Mouse (Mus musculus) lung, embryonic 16.5 days (tissue): ENCODE measurements around the gene Il15ra. TPM values are rescaled to one million over a fixed set of nuclear protein-coding genes. Genes with fewer than 3 reads are reported as not detected.

ENCODE experiments used
- ATAC-seq: fragments of 200-750 bp; cut with Nextera tagmentation; 2 replicates; pipeline ENCODE4 v1.8.0; 2017; ENCODE audit warnings: low read depth, mild to moderate bottlenecking, moderate library complexity
- H3K27ac ChIP-seq: fragments of 300-500 bp; sonication (generic); 2 replicates; pipeline ENCODE4 v1.5.1; 2014; ENCODE audit warnings: mild to moderate bottlenecking, control low read depth, low read length
- H3K27me3 ChIP-seq: fragments of 300-500 bp; sonication (generic); 2 replicates; pipeline ENCODE4 v1.6.1; 2014; ENCODE audit warnings: low read depth, low read length, mixed read lengths; ENCODE audit not compliant: control insufficient read depth, insufficient read depth
- H3K36me3 ChIP-seq: fragments of 300-500 bp; sonication (generic); 2 replicates; pipeline ENCODE4 v1.6.1; 2014; ENCODE audit warnings: low read length; ENCODE audit not compliant: control insufficient read depth, insufficient read depth
- H3K4me1 ChIP-seq: fragments of 300-500 bp; sonication (generic); replicated peaks from 2 replicates; pipeline ENCODE4 v1.6.1; 2014; ENCODE audit warnings: low read length, mixed read lengths; ENCODE audit not compliant: control insufficient read depth, insufficient read depth
- H3K4me2 ChIP-seq: fragments of 300-500 bp; sonication (generic); 2 replicates; pipeline ENCODE4 v1.6.1; 2014; ENCODE audit warnings: low read depth, low read length, control low read depth
- H3K4me3 ChIP-seq: fragments of 300-500 bp; sonication (generic); 2 replicates; pipeline ENCODE4 v1.5.1; 2014; ENCODE audit warnings: mild to moderate bottlenecking, low read length, control low read depth
- H3K9ac ChIP-seq: fragments of 300-500 bp; sonication (generic); 2 replicates; pipeline ENCODE4 v1.6.1; 2014; ENCODE audit warnings: low read length, control low read depth
- H3K9me3 ChIP-seq: fragments of 300-500 bp; sonication (generic); 2 replicates; pipeline ENCODE4 v1.6.1; 2016; ENCODE audit warnings: low read length; ENCODE audit not compliant: control insufficient read depth
- WGBS: fragments of 180-500 bp; shearing (Covaris S2); extraction: QIAGEN DNeasy Blood & Tissue Kit; methylation state at CpG from one replicate; pipeline ENCODE4 v1.1.7; 2014; 5-methylcytosine and 5-hydroxymethylcytosine counted together
- polyA plus RNA-seq: library from polyadenylated mRNA; unstranded; fragments of >200 nt; fragmentation: Nextera tagmentation; extraction: Ambion mirVana; gene quantifications from 2 replicates; pipeline ENCODE4 v1.2.1, GENCODE M21; 2015

Gene Il15ra
- polyA plus RNA-seq, 1 experiment from 2014 or later: 3.8 TPM

GRCm38 (mm10) chr2:11672144-11672543, 32.9 kb upstream of the Il15ra start:
- H3K27me3 ChIP-seq: no peaks in the 10 kb centered on the region
- H3K27ac ChIP-seq: no peak overlapping the region
- H3K4me2 ChIP-seq: no peak overlapping the region
- H3K9ac ChIP-seq: no peak overlapping the region
- no peaks in the 10 kb centered on the region for H3K36me3 ChIP-seq
- no peaks in the 10 kb centered on the region for H3K4me1 ChIP-seq
- H3K4me3 ChIP-seq: no peak overlapping the region
- 20% methylated on average over 3 of the region's 3 CpGs for WGBS
- peaks cover 6% of the 10 kb centered on the region for H3K9me3 ChIP-seq
- ATAC-seq: no peak

- Histone ChIP-seq H3K27me3 (no peaks in the 10 kb centered on the region), H3K4me2 (no peak overlapping the region), H3K36me3 (no peaks in the 10 kb centered on the region), H3K4me3 (no peak overlapping the region), H3K27ac (no peak overlapping the region), H3K9me3 (no peaks in the 10 kb centered on the region), H3K9ac (no peak overlapping the region), H3K4me1 (no peaks in the 10 kb centered on the region)
- ATAC-seq: no peak
- WGBS: 39% methylated on average over 7 of the region's 7 CpGs
These were observed 25.5 kb upstream of the Il15ra start for GRCm38 (mm10) chr2:11679626-11680025.

DNA sequence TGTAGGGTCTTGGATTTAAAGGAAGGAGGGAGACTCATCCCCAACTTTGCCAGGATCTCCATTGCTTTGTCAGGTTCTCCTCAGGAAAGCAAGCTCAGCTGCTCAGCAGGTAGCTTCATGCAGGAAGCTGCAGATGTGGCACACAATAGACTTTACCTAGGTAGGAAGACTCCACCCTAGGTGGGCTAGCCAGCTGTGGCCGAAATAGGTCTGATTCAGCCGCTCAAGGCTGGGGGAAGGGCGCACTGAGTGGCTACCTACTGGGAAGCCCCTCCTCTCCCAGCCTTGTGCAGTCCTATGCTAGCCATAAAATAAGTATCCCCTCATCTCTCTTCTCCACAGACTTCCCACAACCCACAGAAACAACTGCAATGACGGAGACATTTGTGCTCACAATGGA, 22.4 kb upstream of the Il15ra start:
- Histone ChIP-seq H3K27me3 (no peaks in the 10 kb centered on the region), H3K27ac (no peak overlapping the region), H3K36me3 (no peaks in the 10 kb centered on the region), H3K9me3 (no peaks in the 10 kb centered on the region), H3K4me1 (no peaks in the 10 kb centered on the region), H3K4me2 (no peak overlapping the region), H3K9ac (no peak overlapping the region), H3K4me3 (no peak overlapping the region)
- ATAC-seq: no peak
- WGBS: 61% methylated on average over 4 of the region's 4 CpGs

DNA sequence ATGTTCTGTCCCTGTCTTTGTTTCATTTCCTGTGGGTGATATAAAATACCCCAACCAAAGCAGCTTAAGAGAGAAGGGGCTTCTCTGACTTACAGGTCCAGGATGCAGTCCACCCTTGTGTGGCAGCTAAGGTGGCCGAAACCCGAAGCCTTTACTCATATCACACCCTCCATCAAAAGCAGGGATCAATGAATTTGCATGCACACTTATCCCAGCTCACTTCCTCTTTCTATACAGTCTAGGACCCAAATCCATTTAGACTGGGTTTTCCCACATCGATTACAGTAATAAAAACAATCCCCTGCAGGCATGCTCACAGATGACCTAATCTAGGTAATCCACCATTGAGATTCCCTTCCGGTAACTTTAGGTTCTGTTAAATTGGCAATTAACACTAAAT, 18.6 kb upstream of the Il15ra start:
- H3K9ac ChIP-seq: no peak overlapping the region
- ATAC-seq: no peak
- no peaks in the 10 kb centered on the region for H3K27me3 ChIP-seq
- H3K4me1 ChIP-seq: no peaks in the 10 kb centered on the region
- no peak overlapping the region for H3K4me2 ChIP-seq
- H3K36me3 ChIP-seq: no peaks in the 10 kb centered on the region
- H3K4me3 ChIP-seq: no peak overlapping the region
- H3K27ac ChIP-seq: no peak overlapping the region
- H3K9me3 ChIP-seq: no peaks in the 10 kb centered on the region
- 69% methylated on average over 4 of the region's 4 CpGs for WGBS

DNA sequence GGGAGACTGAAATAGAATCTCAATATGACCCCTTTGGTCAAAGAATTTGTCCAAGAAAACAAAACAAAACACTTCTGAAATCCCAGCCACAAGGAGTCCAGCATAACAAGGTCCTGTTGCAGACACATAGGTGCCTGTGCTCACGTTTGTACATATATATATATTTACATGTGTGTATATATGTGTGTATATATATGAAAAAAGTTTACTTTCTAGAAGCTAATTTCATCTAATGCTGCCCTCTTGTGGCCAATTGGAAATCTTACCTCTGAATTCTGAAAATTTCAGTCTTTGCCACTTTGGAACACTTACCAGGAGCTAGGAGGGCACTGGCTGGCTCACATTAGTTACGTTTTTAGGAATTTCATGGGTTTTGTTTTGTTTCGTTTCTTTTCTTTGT, 17.7 kb upstream of the Il15ra start:
- no peaks in the 10 kb centered on the region for H3K9me3 ChIP-seq
- H3K4me3 ChIP-seq: no peak overlapping the region
- H3K27me3 ChIP-seq: no peaks in the 10 kb centered on the region
- H3K4me2 ChIP-seq: no peak overlapping the region
- H3K36me3 ChIP-seq: no peaks in the 10 kb centered on the region
- ATAC-seq: no peak
- H3K4me1 ChIP-seq: no peaks in the 10 kb centered on the region
- WGBS: 7% methylated on average over 3 of the region's 3 CpGs
- H3K27ac ChIP-seq: no peak overlapping the region
- no peak overlapping the region for H3K9ac ChIP-seq

- H3K36me3 ChIP-seq: no peaks in the 10 kb centered on the region
- H3K27me3 ChIP-seq: no peaks in the 10 kb centered on the region
- ATAC-seq: no peak
- 51% methylated on average over 8 of the region's 8 CpGs for WGBS
- no peak overlapping the region for H3K9ac ChIP-seq
- no peak overlapping the region for H3K4me2 ChIP-seq
- no peak overlapping the region for H3K27ac ChIP-seq
- no peaks in the 10 kb centered on the region for H3K9me3 ChIP-seq
- no peak overlapping the region for H3K4me3 ChIP-seq
- no peaks in the 10 kb centered on the region for H3K4me1 ChIP-seq
These were observed 14.7 kb upstream of the Il15ra start for GRCm38 (mm10) chr2:11690201-11690890.

- Histone ChIP-seq H3K4me2 (no peak overlapping the region), H3K4me3 (no peak overlapping the region), H3K9ac (no peak overlapping the region), H3K36me3 (no peaks in the 10 kb centered on the region), H3K9me3 (no peaks in the 10 kb centered on the region), H3K4me1 (no peaks in the 10 kb centered on the region), H3K27me3 (no peaks in the 10 kb centered on the region), H3K27ac (no peak overlapping the region)
- no peak for ATAC-seq
- WGBS: 85% methylated on average over 4 of the region's 4 CpGs
These were observed 11.7 kb upstream of the Il15ra start for GRCm38 (mm10) chr2:11693352-11693751.

DNA sequence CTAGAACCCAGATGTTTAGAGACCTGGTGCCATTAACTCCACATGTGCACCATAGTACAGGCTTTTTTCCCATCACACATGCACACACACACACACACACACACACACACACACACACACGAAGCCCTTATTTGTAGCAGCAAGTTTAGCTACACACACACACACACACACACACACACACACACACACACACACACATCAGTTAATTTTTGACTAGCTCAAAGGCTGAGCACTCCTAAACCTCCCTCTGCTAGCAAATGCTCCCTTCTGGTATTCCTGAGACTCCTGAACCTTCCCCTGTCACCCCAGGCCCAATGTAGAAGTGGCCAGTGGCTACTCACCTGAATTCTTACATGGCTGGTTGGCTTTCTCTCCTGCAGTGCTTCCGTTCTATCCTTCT, 11.0 kb upstream of the Il15ra start:
- Histone ChIP-seq H3K4me1 (no peaks in the 10 kb centered on the region), H3K9me3 (no peaks in the 10 kb centered on the region), H3K27me3 (no peaks in the 10 kb centered on the region), H3K27ac (no peak overlapping the region), H3K4me3 (no peak overlapping the region), H3K4me2 (no peak overlapping the region), H3K36me3 (no peaks in the 10 kb centered on the region), H3K9ac (no peak overlapping the region)
- no peak for ATAC-seq
- 68% methylated on average over 2 of the region's 2 CpGs for WGBS

DNA sequence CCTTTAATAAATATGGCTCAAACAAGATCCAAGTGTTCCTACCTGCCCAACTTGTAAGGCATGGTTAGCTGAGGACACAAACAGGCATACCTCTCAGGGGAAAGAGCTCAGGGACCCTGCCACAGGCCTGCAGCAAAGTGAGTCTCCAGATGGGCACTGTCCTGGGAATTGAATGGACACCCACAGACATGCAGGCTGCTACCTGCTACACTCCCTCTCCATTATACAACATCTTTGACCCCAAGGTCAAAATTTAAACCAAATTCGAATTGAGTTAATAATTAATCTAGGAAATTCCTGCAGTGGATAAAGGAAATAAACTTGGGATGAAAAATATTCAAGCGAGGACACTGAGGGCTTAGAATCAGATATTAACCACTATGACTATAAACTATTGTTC, 9.2 kb upstream of the Il15ra start:
- H3K36me3 ChIP-seq: no peaks in the 10 kb centered on the region
- H3K9ac ChIP-seq: no peak overlapping the region
- no peak overlapping the region for H3K4me2 ChIP-seq
- no peaks in the 10 kb centered on the region for H3K4me1 ChIP-seq
- no peaks in the 10 kb centered on the region for H3K9me3 ChIP-seq
- no peak overlapping the region for H3K4me3 ChIP-seq
- H3K27ac ChIP-seq: no peak overlapping the region
- WGBS: 55% methylated on average over 2 of the region's 2 CpGs
- no peak for ATAC-seq
- no peaks in the 10 kb centered on the region for H3K27me3 ChIP-seq

DNA sequence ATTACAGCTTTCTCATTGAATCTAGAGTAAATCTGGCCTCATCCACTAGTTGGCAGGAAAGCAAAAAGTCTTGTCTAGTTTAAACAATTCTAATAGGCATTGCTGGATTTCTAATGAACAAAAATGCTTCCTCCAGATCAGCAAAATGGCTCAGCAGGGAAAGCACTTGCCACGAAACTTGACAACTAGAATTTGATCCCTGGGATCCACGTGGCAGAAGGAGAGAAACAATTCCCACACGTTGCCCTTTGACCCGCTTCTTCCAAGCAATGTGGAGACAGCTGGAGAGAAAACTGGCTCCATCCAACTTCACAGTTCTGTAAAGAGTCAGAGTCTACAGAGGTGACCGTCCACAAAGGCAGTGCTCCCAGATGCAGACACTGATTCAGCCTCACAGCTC, 6.1 kb upstream of the Il15ra start:
- Histone ChIP-seq H3K36me3 (no peaks in the 10 kb centered on the region), H3K27me3 (no peaks in the 10 kb centered on the region), H3K9me3 (no peaks in the 10 kb centered on the region), H3K27ac (no peak overlapping the region), H3K4me3 (no peak overlapping the region), H3K9ac (no peak overlapping the region), H3K4me2 (no peak overlapping the region), H3K4me1 (no peaks in the 10 kb centered on the region)
- no peak for ATAC-seq
- WGBS: 53% methylated on average over 5 of the region's 5 CpGs
